In genomic region chr11:75926431-75927312, GRCm38 (mm10) we compare ENCODE assay signal across 8 mouse cellular contexts. TPM values are rescaled to one million over a fixed set of nuclear protein-coding genes. Genes with fewer than 3 reads are reported as not detected.
DNase-seq lines count a peak whose midpoint lies in the region; ATAC-seq lines count a peak whose summit lies in the region.

No protein-coding gene starts in this region.

- DNase-seq in midbrain, embryonic 10.5 days (ENCODE audit: low spot score), result no peak
- DNase-seq in c-Kit-positive CD71-positive TER-119-positive erythroid progenitor cells, embryonic 14.5 days (ENCODE audit: low spot score), result peak; percentile 66
- DNase-seq in kidney, postnatal 14 days, result peak; percentile 48
- DNase-seq in lung, postnatal 25 days (ENCODE audit: low spot score), result peak; percentile 83
- DNase-seq in testis, postnatal 14 days (ENCODE audit: low spot score), result peak; percentile 18
- no peak for DNase-seq in embryo, embryonic 9.5 days (ENCODE audit: extremely low spot score)
- DNase-seq in urinary bladder, adult 18-20 months (ENCODE audit: low spot score in 2 of 2), result no peak

- H3K36me3 ChIP-seq in midbrain, embryonic 10.5 days, result no peaks in the 10 kb centered on the region
- no peaks in the 10 kb centered on the region for H3K36me3 ChIP-seq in midbrain, embryonic 16.5 days (ENCODE audit: control insufficient read depth, insufficient read depth, low read length)

- WGBS in midbrain, embryonic 10.5 days, result 85% methylated on average over 13 of the region's 13 CpGs
- WGBS in midbrain, embryonic 16.5 days, result 67% methylated on average over 13 of the region's 13 CpGs

- no peaks in the 10 kb centered on the region for H3K27me3 ChIP-seq in midbrain, embryonic 10.5 days (ENCODE audit: low read depth, poor library complexity, severe bottlenecking)
- no peaks in the 10 kb centered on the region for H3K27me3 ChIP-seq in midbrain, embryonic 16.5 days (ENCODE audit: control insufficient read depth, insufficient read depth, low read depth, low read length)

- H3K27ac ChIP-seq in midbrain, embryonic 10.5 days (replicated peaks), result peak overlapping the region; percentile 33; the same call in 1 of the 2 replicates
- H3K27ac ChIP-seq in midbrain, embryonic 16.5 days (ENCODE audit: low read length), result no peak overlapping the region

- no peak for ATAC-seq in midbrain, embryonic 16.5 days

- no peak overlapping the region for H3K9ac ChIP-seq in midbrain, embryonic 16.5 days (ENCODE audit: low read depth, low read length)

- H3K9me3 ChIP-seq in midbrain, embryonic 10.5 days (replicated peaks), result no peaks in the 10 kb centered on the region
- H3K9me3 ChIP-seq in midbrain, embryonic 16.5 days (replicated peaks; ENCODE audit: control insufficient read depth, low read length, poor library complexity, severe bottlenecking), result no peaks in the 10 kb centered on the region

- H3K4me2 ChIP-seq in midbrain, embryonic 16.5 days (ENCODE audit: low read length), result no peak overlapping the region

- H3K4me3 ChIP-seq in midbrain, embryonic 10.5 days, result no peak overlapping the region
- no peak overlapping the region for H3K4me3 ChIP-seq in midbrain, embryonic 16.5 days (ENCODE audit: low read depth, low read length)

- peaks cover 29% of the 10 kb centered on the region for H3K4me1 ChIP-seq in midbrain, embryonic 10.5 days
- peaks cover 5% of the 10 kb centered on the region for H3K4me1 ChIP-seq in midbrain, embryonic 16.5 days (ENCODE audit: control insufficient read depth, insufficient read depth, low read length)

RNA-seq across cellular contexts. Expression of gene Rph3al, which starts 11.6 kb away (rescaled TPM):
- 1.1 TPM in 2 replicates for polyA plus RNA-seq in midbrain, embryonic 10.5 days (2016; fragmentation: Nextera tagmentation; extraction: Ambion mirVana)
- 3.4 and 4.9 TPM in 2 replicates for polyA plus RNA-seq in midbrain, embryonic 16.5 days (2015; fragmentation: Nextera tagmentation; extraction: Ambion mirVana)

Comparison
In these comparisons a context has a peak if more than half of its experiments do, and no peak if none do; other contexts are left out.
1. DNase-seq: peak in c-Kit-positive CD71-positive TER-119-positive erythroid progenitor cells, embryonic 14.5 days (single experiment), kidney, postnatal 14 days (single experiment), lung, postnatal 25 days (single experiment) and testis, postnatal 14 days (single experiment); none in midbrain, embryonic 10.5 days (single experiment), embryo, embryonic 9.5 days (single experiment) and urinary bladder, adult 18-20 months (0 of 2).